Mouse (Mus musculus): ENCODE measurements at regions not wholly inside any gene's neighbourhood (a gene's known extent, or its start where the extent isn't known, plus 50 kb on each side); places are given as distances from the start of the nearest gene placed in this dataset.
"Not testable (repeated sequence)": the region's sequence is repeated elsewhere in the genome, so short reads cannot be mapped to it uniquely, and the experiment has no call there.

- no peak for ATAC-seq (ENCODE audit: insufficient number of reproducible peaks, low FRiP score, low TSS enrichment)
These were observed 182.1 kb upstream of the Meox2 start for GRCm38 (mm10) chr12:36926225-36926624.

- peak; percentile 61; the same call in 1 of the 2 replicates for ATAC-seq (ENCODE audit: insufficient number of reproducible peaks, low FRiP score, low TSS enrichment)
These were observed 175.2 kb upstream of the Meox2 start for GRCm38 (mm10) chr12:36933118-36933610.

DNA sequence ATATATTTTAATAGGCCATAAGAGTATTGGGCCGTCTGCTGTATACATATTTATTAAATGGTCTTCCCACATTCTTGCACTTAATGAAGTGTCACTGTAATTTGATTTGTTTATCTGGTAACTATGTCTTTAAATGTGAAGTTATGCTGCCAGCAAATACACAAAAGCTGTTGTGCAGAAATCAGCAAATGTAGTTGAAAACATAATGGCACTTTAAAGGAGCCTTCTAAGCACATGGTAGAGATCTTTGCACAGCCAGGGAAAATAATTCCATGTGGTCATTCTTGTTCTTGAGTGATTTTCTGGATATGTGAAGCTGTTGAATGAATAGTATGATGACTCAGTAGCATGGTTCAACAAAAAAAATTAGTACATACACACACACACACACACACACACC, 164.4 kb upstream of the Meox2 start:
- ATAC-seq (ENCODE audit: insufficient number of reproducible peaks, low FRiP score, low TSS enrichment) = no peak

- ATAC-seq (ENCODE audit: insufficient number of reproducible peaks, low FRiP score, low TSS enrichment) = no peak
These were observed 162.4 kb upstream of the Meox2 start for GRCm38 (mm10) chr12:36945964-36946363.

DNA sequence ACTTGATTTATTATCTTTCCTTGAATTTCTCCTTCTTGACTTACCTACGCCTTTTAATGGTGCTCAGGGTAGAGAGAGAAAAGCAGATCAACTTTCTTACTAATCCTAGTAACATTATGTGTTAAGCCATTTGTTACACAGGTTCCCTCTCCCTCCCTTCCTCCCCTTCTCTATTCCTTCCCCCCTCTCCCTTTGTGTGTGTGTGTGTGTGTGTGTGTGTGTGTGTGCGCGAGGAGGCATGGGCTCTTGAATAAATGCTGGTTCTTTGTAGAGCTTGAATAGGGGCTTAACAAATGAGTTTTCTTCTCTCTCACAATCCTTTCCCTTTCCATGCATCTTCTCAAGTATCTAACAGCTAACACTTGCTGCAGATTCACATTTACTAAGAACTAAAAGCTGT, 160.4 kb upstream of the Meox2 start:
- no peak for ATAC-seq (ENCODE audit: insufficient number of reproducible peaks, low FRiP score, low TSS enrichment)

GRCm38 (mm10) chr12:36949096-36949738, 159.1 kb upstream of the Meox2 start:
- ATAC-seq (ENCODE audit: insufficient number of reproducible peaks, low FRiP score, low TSS enrichment) = no peak

GRCm38 (mm10) chr12:36974432-36975094, 133.8 kb upstream of the Meox2 start:
- no peak for ATAC-seq (ENCODE audit: insufficient number of reproducible peaks, low FRiP score, low TSS enrichment)

GRCm38 (mm10) chr12:36977141-36977540, 131.2 kb upstream of the Meox2 start:
- no peak for ATAC-seq (ENCODE audit: insufficient number of reproducible peaks, low FRiP score, low TSS enrichment)

- ATAC-seq (ENCODE audit: insufficient number of reproducible peaks, low FRiP score, low TSS enrichment) = no peak
These were observed 117.2 kb upstream of the Meox2 start for GRCm38 (mm10) chr12:36991135-36991534.

DNA sequence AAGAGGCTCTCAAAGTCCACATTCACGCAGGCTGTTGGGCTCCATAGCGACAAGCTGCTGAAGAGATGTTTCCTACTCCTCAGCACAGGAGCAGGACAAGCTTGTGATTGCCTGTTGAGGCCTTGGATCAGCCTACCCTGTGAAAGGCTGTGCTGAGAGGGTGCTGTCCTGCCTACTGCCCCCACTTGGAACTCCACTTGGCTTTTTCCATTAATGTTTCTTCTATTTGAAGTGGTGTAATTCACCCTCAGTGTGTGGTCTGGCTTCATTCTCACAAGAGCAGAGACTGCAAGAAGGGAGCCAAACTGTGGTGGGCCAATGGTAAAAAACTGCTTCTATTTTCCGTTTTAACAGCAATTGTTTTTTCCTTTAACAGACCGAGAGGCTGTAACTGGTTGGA, 116.4 kb upstream of the Meox2 start:
- ATAC-seq (ENCODE audit: insufficient number of reproducible peaks, low FRiP score, low TSS enrichment) = no peak

DNA sequence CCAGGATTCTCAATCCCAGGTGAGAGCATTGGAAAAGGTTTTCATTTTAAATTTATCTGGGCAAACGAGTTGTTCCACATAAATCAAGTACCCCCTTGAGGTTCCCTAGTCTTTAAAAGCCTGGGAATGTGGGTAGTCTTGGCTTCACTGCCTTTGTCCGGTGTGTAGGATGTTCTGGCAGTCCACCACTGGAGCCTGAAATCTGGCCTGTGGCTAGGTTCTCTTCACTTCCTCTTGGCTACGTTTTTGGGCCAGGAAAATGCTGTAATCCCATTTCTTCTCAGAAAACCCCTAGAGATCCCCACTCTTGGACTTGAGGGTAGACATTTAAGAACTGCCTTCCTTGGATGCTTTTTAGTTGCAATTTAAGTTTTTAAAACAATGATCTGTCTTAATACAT, 106.9 kb upstream of the Meox2 start:
- no peak for ATAC-seq (ENCODE audit: insufficient number of reproducible peaks, low FRiP score, low TSS enrichment)

DNA sequence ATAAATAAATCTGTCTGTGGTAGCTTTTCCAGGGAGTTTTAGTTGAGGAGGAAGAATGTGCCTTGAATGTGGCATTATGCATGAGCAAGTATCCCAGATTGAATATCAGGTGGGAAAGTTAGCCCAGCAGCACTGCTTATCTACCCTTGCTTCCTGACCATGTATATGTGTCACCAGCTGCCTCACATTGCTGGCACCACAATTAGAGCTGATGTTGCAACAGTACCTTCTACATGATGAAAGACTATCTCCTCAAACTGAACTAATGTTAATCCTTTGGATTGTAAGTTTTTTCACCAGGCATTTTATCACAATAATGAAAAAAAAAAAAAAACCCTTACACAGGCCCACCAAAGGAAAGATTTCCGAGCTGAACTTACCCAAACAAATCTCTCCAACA, 103.1 kb upstream of the Meox2 start:
- ATAC-seq (ENCODE audit: insufficient number of reproducible peaks, low FRiP score, low TSS enrichment) = no peak

GRCm38 (mm10) chr12:37010306-37010705, 98.0 kb upstream of the Meox2 start:
- no peak for ATAC-seq (ENCODE audit: insufficient number of reproducible peaks, low FRiP score, low TSS enrichment)

DNA sequence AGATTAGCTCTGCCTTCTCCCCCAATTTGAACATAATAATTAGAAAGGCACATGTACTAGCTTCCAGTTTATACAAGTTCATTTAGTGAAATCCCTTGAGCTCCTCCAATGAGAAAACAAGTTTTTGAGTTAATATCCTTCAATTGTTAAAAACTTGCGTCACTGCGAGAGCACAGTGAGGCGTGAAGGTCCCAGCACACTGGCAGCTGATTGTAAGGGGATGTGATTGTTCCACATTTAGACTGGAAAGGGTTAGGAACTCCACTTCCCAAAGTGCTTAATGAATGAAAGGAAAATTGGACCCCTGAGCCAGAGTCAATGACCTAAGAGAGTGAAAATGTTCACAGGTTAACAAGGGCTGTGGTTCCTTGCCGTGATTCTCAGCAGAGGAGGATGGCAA, 93.9 kb upstream of the Meox2 start:
- ATAC-seq (ENCODE audit: insufficient number of reproducible peaks, low FRiP score, low TSS enrichment) = no peak

- ATAC-seq (ENCODE audit: insufficient number of reproducible peaks, low FRiP score, low TSS enrichment) = not testable (repeated sequence)
These were observed 93.4 kb upstream of the Meox2 start for GRCm38 (mm10) chr12:37014945-37015344.

DNA sequence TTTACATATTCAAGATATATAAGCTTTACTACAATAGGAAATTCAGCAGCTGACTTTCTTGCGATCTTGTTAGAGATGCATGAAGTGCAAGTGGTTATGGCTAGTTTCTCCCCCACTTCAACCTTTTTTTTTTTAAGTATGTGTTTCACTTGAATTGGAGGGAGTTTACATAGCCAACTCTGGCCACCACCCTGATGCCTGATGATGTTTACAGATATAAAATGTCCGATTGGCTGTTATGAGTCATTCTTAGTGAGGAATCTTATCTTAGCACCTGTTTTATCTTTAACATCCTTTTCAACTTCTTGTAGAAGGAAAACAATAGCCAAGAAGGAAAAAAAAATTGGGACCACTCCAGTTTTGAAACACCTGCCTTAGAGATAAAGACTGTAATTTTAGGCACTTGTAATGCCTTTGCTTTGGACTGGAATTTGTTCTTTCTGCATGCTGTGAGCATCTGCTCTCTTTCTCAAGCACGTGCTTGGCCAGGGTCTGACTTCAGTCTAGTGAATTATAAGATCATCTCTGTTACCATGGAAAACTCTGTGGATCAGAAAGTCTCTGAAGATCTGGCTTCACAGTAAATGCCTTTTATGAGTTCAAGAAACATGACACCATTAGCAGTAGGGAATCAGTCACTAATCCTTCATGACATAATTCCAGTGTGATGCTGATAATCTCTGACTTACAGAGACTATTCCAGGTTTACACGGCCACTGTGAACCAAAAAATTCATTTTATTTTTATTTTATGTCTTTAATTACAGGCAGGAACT, 92.7 kb upstream of the Meox2 start:
- no peak for ATAC-seq (ENCODE audit: insufficient number of reproducible peaks, low FRiP score, low TSS enrichment)

DNA sequence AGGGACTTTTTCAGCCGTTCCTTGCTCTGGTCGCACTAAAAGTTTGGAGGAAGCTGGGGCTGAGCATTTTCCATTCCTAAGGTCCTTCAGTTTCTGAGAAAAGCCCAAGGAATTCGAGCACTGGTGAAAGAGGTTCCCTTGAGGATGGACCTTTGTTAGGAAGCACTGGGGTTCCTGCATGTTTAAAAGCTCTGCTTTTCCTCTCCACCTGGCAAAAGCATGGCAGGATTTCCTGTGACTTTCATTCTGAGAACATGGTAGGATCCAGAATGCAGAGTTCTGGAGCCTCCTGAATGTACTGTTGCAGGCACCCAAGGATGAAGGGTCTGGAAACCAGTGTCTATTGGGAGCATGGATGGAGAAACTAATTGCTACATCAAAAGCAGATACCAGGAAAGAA, 61.1 kb upstream of the Meox2 start:
- ATAC-seq (ENCODE audit: insufficient number of reproducible peaks, low FRiP score, low TSS enrichment) = no peak

- ATAC-seq (ENCODE audit: insufficient number of reproducible peaks, low FRiP score, low TSS enrichment) = no peak
These were observed 57.7 kb upstream of the Meox2 start for GRCm38 (mm10) chr12:37050596-37050995.

GRCm38 (mm10) chr12:37057411-37057810, 50.9 kb upstream of the Meox2 start:
- ATAC-seq (ENCODE audit: insufficient number of reproducible peaks, low FRiP score, low TSS enrichment) = no peak

Measured in cerebellum, adult (tissue).